Mouse (Mus musculus): Measurements from ENCODE around the gene Tvp23a. TPM values are rescaled to one million over a fixed set of nuclear protein-coding genes. Genes with fewer than 3 reads are reported as not detected.

Tvp23a gene
- polyA plus RNA-seq, 1 experiment from 2014 or later = 6.8 TPM

GRCm38 (mm10) chr16:10385261-10385660 is 61.9 kb downstream of the Tvp23a start:
- peaks cover 6% of the 10 kb centered on the region; the same call in 1 of the 2 replicates for H3K4me1 ChIP-seq (ENCODE audit: control insufficient read depth, insufficient read depth, low read length)
- no peak overlapping the region for H3K4me3 ChIP-seq (ENCODE audit: low read length)
- no peaks in the 10 kb centered on the region for H3K36me3 ChIP-seq (ENCODE audit: control insufficient read depth, insufficient read depth, low read length)
- no peaks in the 10 kb centered on the region for H3K27me3 ChIP-seq (replicated peaks; ENCODE audit: control insufficient read depth, insufficient read depth, low read length)
- H3K4me2 ChIP-seq (ENCODE audit: low read depth, low read length) = no peak overlapping the region
- no peak overlapping the region for H3K27ac ChIP-seq (ENCODE audit: low read length)
- 77% methylated on average over 12 of the region's 12 CpGs for WGBS
- H3K9ac ChIP-seq (ENCODE audit: low read depth, low read length) = no peak overlapping the region
- ATAC-seq = no peak
- no peaks in the 10 kb centered on the region for H3K9me3 ChIP-seq (ENCODE audit: control insufficient read depth, low read length)

DNA sequence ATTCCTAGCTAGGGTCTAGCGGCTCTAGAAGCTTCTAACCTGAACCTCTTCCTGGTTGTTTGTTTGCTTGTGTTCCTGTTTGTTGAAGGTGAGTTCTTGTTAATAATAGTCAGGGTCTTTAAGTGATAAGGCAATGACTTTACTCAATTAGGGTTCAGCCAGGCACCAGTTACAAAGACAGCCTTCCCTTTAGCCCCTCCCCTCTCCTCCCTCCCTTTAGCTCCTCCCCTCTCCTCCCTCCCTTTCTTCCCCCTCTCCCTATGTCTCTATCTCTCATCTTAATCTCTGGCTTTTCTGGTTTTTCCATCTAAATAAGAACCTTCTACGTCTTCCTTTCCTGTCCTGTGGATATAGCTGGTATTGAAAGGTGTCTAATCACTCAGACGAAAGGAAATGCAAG is 62.6 kb downstream of the Tvp23a start:
- 72% methylated on average over 3 of the region's 3 CpGs for WGBS

DNA sequence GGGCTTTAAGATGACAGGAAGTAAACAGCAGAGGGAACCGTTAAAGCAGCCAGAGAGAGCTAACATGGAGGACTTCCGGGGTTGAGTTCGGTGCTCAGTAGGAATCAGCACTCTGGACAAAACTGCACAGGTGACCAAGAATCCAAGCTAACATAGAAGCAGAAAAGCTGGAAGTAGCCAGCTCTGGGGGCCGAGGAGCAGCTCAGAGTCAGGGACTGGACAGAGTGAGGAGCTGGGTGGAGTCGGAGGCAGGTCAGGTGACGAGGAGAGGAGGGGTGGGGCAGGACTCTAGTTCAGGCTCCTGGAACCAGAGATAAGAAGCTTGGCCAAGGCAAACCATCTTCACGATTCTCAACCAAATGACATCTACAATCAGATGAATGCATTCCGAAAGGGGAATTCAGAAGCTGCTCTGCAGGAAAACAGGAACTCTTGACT is 63.1 kb downstream of the Tvp23a start:
- H3K27me3 ChIP-seq (replicated peaks; ENCODE audit: control insufficient read depth, insufficient read depth, low read length) = no peaks in the 10 kb centered on the region
- WGBS = 17% methylated on average over 8 of the region's 8 CpGs
- H3K9ac ChIP-seq (ENCODE audit: low read depth, low read length) = 0 out of 2 replicates have a peak overlapping the region, but pooled peaks have one; percentile 48
- no peaks in the 10 kb centered on the region for H3K9me3 ChIP-seq (ENCODE audit: control insufficient read depth, low read length)
- no peak overlapping the region for H3K27ac ChIP-seq (ENCODE audit: low read length)
- peak overlapping the region; percentile 38 for H3K4me3 ChIP-seq (ENCODE audit: low read length)
- peak; percentile 95 for ATAC-seq
- no peaks in the 10 kb centered on the region for H3K36me3 ChIP-seq (ENCODE audit: control insufficient read depth, insufficient read depth, low read length)
- H3K4me2 ChIP-seq (ENCODE audit: low read depth, low read length) = peak overlapping the region; percentile 53
- H3K4me1 ChIP-seq (ENCODE audit: control insufficient read depth, insufficient read depth, low read length) = peaks cover 6% of the 10 kb centered on the region; the same call in 1 of the 2 replicates

More for the DNA sequence above, 62.6 kb downstream of the Tvp23a start:
- Histone ChIP-seq H3K27ac (ENCODE audit: low read length) (no peak overlapping the region), H3K9ac (ENCODE audit: low read depth, low read length) (no peak overlapping the region), H3K9me3 (ENCODE audit: control insufficient read depth, low read length) (no peaks in the 10 kb centered on the region), H3K4me3 (ENCODE audit: low read length) (peak overlapping the region; percentile 38; the same call in 1 of the 2 replicates), H3K4me1 (ENCODE audit: control insufficient read depth, insufficient read depth, low read length) (peaks cover 6% of the 10 kb centered on the region; the same call in 1 of the 2 replicates), H3K36me3 (ENCODE audit: control insufficient read depth, insufficient read depth, low read length) (no peaks in the 10 kb centered on the region), H3K27me3 (replicated peaks; ENCODE audit: control insufficient read depth, insufficient read depth, low read length) (no peaks in the 10 kb centered on the region), H3K4me2 (ENCODE audit: low read depth, low read length) (peak overlapping the region; percentile 53)
- ATAC-seq = peak; percentile 65; the same call in 1 of the 2 replicates

GRCm38 (mm10) chr16:10379531-10379930 is 67.6 kb downstream of the Tvp23a start:
- H3K4me1 ChIP-seq (ENCODE audit: control insufficient read depth, insufficient read depth, low read length) = peaks cover 9% of the 10 kb centered on the region; the same call in 1 of the 2 replicates
- no peak for ATAC-seq
- WGBS = 53% methylated on average over 2 of the region's 2 CpGs
- no peaks in the 10 kb centered on the region for H3K9me3 ChIP-seq (ENCODE audit: control insufficient read depth, low read length)
- no peaks in the 10 kb centered on the region for H3K36me3 ChIP-seq (ENCODE audit: control insufficient read depth, insufficient read depth, low read length)
- H3K27me3 ChIP-seq (replicated peaks; ENCODE audit: control insufficient read depth, insufficient read depth, low read length) = no peaks in the 10 kb centered on the region
- H3K4me3 ChIP-seq (ENCODE audit: low read length) = no peak overlapping the region
- no peak overlapping the region for H3K4me2 ChIP-seq (ENCODE audit: low read depth, low read length)
- H3K27ac ChIP-seq (ENCODE audit: low read length) = no peak overlapping the region
- no peak overlapping the region for H3K9ac ChIP-seq (ENCODE audit: low read depth, low read length)

- Histone ChIP-seq H3K4me2 (ENCODE audit: low read depth, low read length) (no peak overlapping the region), H3K27me3 (replicated peaks; ENCODE audit: control insufficient read depth, insufficient read depth, low read length) (no peaks in the 10 kb centered on the region), H3K27ac (ENCODE audit: low read length) (no peak overlapping the region), H3K9me3 (ENCODE audit: control insufficient read depth, low read length) (no peaks in the 10 kb centered on the region), H3K36me3 (ENCODE audit: control insufficient read depth, insufficient read depth, low read length) (no peaks in the 10 kb centered on the region), H3K9ac (ENCODE audit: low read depth, low read length) (no peak overlapping the region), H3K4me3 (ENCODE audit: low read length) (no peak overlapping the region), H3K4me1 (ENCODE audit: control insufficient read depth, insufficient read depth, low read length) (peaks cover 6% of the 10 kb centered on the region; the same call in 1 of the 2 replicates)
- no peak for ATAC-seq
- 36% methylated on average over 1 of the region's 1 CpGs for WGBS
Measured at GRCm38 (mm10) chr16:10377286-10377685, 69.9 kb downstream of the Tvp23a start.

- 21% methylated on average over 13 of the region's 13 CpGs for WGBS
- Histone ChIP-seq H3K27me3 (replicated peaks; ENCODE audit: control insufficient read depth, insufficient read depth, low read length) (no peaks in the 10 kb centered on the region), H3K4me1 (ENCODE audit: control insufficient read depth, insufficient read depth, low read length) (peaks cover 13% of the 10 kb centered on the region; the same call in 1 of the 2 replicates), H3K27ac (ENCODE audit: low read length) (no peak overlapping the region), H3K9ac (ENCODE audit: low read depth, low read length) (peak overlapping the region; percentile 37; the same call in 1 of the 2 replicates), H3K36me3 (ENCODE audit: control insufficient read depth, insufficient read depth, low read length) (no peaks in the 10 kb centered on the region), H3K4me2 (ENCODE audit: low read depth, low read length) (peak overlapping the region; percentile 39; the same call in 1 of the 2 replicates), H3K9me3 (ENCODE audit: control insufficient read depth, low read length) (no peaks in the 10 kb centered on the region), H3K4me3 (ENCODE audit: low read length) (peak overlapping the region; percentile 13; the same call in 1 of the 2 replicates)
- ATAC-seq = peak; percentile 83
Measured at GRCm38 (mm10) chr16:10374254-10375011, 72.7 kb downstream of the Tvp23a start.

- Histone ChIP-seq H3K27me3 (replicated peaks; ENCODE audit: control insufficient read depth, insufficient read depth, low read length) (no peaks in the 10 kb centered on the region), H3K36me3 (ENCODE audit: control insufficient read depth, insufficient read depth, low read length) (no peaks in the 10 kb centered on the region), H3K27ac (ENCODE audit: low read length) (no peak overlapping the region), H3K9me3 (ENCODE audit: control insufficient read depth, low read length) (no peaks in the 10 kb centered on the region), H3K4me1 (ENCODE audit: control insufficient read depth, insufficient read depth, low read length) (peaks cover 15% of the 10 kb centered on the region; the same call in 1 of the 2 replicates), H3K4me3 (ENCODE audit: low read length) (no peak overlapping the region), H3K4me2 (ENCODE audit: low read depth, low read length) (no peak overlapping the region), H3K9ac (ENCODE audit: low read depth, low read length) (no peak overlapping the region)
- WGBS = 53% methylated on average over 4 of the region's 4 CpGs
- no peak for ATAC-seq
Measured at GRCm38 (mm10) chr16:10372372-10372771, 74.8 kb downstream of the Tvp23a start.

Other genes starting within 250 kb of the Tvp23a start
- gene Emp2, start 133.4 kb downstream of the Tvp23a start, polyA plus RNA-seq (2015; fragmentation: Nextera tagmentation; extraction: Ambion mirVana) = 18.5 and 19.3 TPM in 2 replicates
- 0.27 and 0.35 TPM in 2 replicates for gene Tekt5, start 51.9 kb downstream of the Tvp23a start, polyA plus RNA-seq (2015; fragmentation: Nextera tagmentation; extraction: Ambion mirVana)
- 52.0 and 52.6 TPM in 2 replicates for gene Nubp1, start 35.4 kb downstream of the Tvp23a start, polyA plus RNA-seq (2015; fragmentation: Nextera tagmentation; extraction: Ambion mirVana)
- gene Ciita, start 32.7 kb upstream of the Tvp23a start, polyA plus RNA-seq (2015; fragmentation: Nextera tagmentation; extraction: Ambion mirVana) = 0.49 and 0.77 TPM in 2 replicates
- gene Dexi, start 95.7 kb upstream of the Tvp23a start, polyA plus RNA-seq (2015; fragmentation: Nextera tagmentation; extraction: Ambion mirVana) = 2.9 and 6.7 TPM in 2 replicates
- gene Clec16a, start 98.0 kb upstream of the Tvp23a start, polyA plus RNA-seq (2015; fragmentation: Nextera tagmentation; extraction: Ambion mirVana) = 22.1 and 24.3 TPM in 2 replicates